Mouse (Mus musculus) embryonic fibroblast, embryonic 13.5 days (primary cell): Measurements from ENCODE around the gene Mtcl1. TPM values are rescaled to one million over a fixed set of nuclear protein-coding genes. Genes with fewer than 3 reads are reported as not detected.
A peak's percentile ranks its signal among the peaks of the same experiment; 100 is the strongest.

Experiments
- H3K27ac ChIP-seq: 2 replicates; pipeline ENCODE4 v1.5.1; 2012; ENCODE audit warnings: low read length, control low read depth, inconsistent platforms; ENCODE audit not compliant: insufficient read depth
- H3K4me1 ChIP-seq: 2 replicates; pipeline ENCODE4 v1.6.1; 2011; ENCODE audit warnings: low read length; ENCODE audit not compliant: control insufficient read depth, insufficient read depth
- H3K4me3 ChIP-seq: 2 replicates; pipeline ENCODE4 v1.5.1; 2011; ENCODE audit warnings: mild to moderate bottlenecking, control low read depth, low read length; ENCODE audit not compliant: insufficient read depth
- CTCF ChIP-seq: IDR thresholded peaks from 2 replicates; pipeline ENCODE4 v1.5.1; 2011; ENCODE audit warnings: mild to moderate bottlenecking, control low read depth, low read length, moderate library complexity, borderline replicate concordance; ENCODE audit not compliant: insufficient read depth
- POLR2A ChIP-seq: IDR thresholded peaks from 2 replicates; pipeline ENCODE4 v1.6.1; 2011; ENCODE audit warnings: low read depth, mild to moderate bottlenecking, control low read depth, low read length, moderate library complexity
- polyA plus RNA-seq: library from polyadenylated mRNA; stranded (reverse); fragments of >200 nt; gene quantifications from 2 replicates; pipeline ENCODE4 v1.2.4, GENCODE M21; 2011; ENCODE audit warnings: low read depth; ENCODE audit not compliant: missing spikeins, insufficient read length

The Mtcl1 gene
- polyA plus RNA-seq: 5.2 and 8.5 TPM in 2 replicates

DNA sequence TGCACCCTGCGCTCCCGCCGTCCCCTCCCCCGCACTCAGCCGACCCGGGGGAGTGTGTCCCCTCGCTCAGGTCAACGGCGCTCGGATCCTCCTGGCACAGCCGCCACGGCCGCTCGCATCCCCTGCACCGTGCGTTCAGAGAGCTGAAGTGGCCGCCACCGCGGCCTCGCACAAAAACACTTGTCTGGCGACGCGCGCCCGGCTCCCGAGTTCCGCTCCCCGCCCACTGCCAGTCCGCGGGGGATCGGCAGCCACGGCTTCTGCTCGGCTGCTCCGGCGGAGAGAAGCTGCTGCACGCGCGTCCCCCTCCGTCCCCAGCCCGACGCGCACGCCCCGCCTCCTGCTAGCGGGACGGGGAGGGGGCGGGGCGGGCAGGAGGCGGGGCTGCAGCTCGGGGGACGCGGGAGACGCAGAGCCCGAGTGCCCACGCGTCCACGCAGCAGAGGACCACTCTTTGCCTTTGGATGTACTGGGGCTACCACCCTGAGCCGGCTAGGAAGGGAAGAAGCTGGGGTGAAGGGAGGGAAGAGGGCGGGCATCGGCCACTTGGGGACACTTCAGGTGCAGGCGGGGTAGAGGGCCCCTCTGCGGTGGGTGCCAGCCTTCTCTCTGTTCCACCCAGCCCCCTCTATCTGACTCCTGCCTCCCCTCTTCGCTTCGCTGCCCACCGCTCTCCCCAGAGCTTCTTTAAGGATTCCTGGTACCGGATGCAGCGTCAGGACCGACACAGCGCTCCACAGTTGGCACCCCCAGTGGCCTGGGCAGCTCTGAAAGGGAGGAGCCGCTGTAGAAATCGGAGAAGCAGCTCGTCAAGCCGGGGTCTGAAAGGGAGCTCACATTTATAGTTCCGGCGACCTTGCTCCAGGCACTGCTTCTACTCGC, at the start of gene Mtcl1:
Gene Mtcl1 (minus strand): TSS at position 291 of the 882 bp plus-strand sequence.
- H3K4me1 ChIP-seq: peaks cover 9% of the 10 kb centered on the region
- H3K27ac ChIP-seq: no peak within 1 kb of the TSS
- TF ChIP-seq CTCF (no peak), POLR2A (peak; percentile 52)
- H3K4me3 ChIP-seq: peak within 1 kb of the TSS; percentile 66

GRCm38 (mm10) chr17:66498598-66498997, 49.0 kb upstream of the Mtcl1 start:
- no peak for TF ChIP-seq POLR2A
- TF ChIP-seq CTCF: no peak
- H3K4me3 ChIP-seq: no peak overlapping the region
- no peak overlapping the region for H3K27ac ChIP-seq
- no peaks in the 10 kb centered on the region for H3K4me1 ChIP-seq

DNA sequence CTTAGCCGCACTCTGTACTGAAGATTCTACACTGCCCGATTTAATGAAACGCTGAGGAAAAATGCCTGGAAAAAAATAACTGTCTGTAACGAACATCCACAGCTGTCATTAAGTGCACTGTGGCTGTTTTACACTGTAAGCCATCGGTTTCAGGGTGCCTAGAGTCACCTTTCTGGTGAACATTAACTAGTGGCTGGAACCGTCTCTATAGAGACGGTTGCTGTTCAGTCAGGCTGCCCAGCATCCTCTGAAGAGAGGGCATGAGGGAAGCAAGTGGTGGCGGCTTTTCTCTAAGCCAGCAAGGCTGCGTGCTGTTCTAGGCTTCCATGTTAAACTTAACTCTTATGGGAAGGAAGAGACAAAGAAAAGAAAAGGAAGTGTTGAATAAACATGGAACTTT, 47.0 kb upstream of the Mtcl1 start:
- Histone ChIP-seq H3K4me1 (no peaks in the 10 kb centered on the region), H3K4me3 (no peak overlapping the region), H3K27ac (no peak overlapping the region)
- no peak for TF ChIP-seq CTCF
- TF ChIP-seq POLR2A: no peak

- H3K4me1 ChIP-seq: no peaks in the 10 kb centered on the region
- no peak overlapping the region for H3K4me3 ChIP-seq
- TF ChIP-seq CTCF (peak; percentile 77; the same call in 1 of the 2 replicates), POLR2A (no peak)
- no peak overlapping the region for H3K27ac ChIP-seq
Measured at GRCm38 (mm10) chr17:66490022-66490601, 40.6 kb upstream of the Mtcl1 start.

DNA sequence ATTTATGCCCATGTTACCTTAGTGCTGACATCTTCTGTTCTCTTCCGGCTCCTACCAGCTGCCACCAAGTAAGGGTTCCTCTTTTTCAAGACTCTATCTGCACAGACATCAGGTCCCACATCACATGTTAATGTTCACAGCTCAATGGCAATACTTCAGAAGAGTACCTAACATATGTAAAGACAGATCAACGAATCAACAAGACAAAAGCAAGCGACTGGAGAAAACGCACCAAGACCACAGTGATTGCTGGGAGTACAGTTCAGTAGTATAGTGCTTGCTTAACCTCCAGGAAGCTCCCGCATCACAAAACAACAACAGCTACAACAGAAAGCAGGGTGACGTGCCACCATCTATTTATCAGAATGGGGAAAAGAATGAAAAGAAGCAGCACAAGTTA, 37.0 kb upstream of the Mtcl1 start:
- no peak for TF ChIP-seq POLR2A
- TF ChIP-seq CTCF: no peak
- Histone ChIP-seq H3K27ac (no peak overlapping the region), H3K4me1 (no peaks in the 10 kb centered on the region), H3K4me3 (no peak overlapping the region)

- H3K4me3 ChIP-seq: no peak overlapping the region
- H3K27ac ChIP-seq: no peak overlapping the region
- no peaks in the 10 kb centered on the region for H3K4me1 ChIP-seq
- TF ChIP-seq CTCF: peak; percentile 70
- no peak for TF ChIP-seq POLR2A
Measured at GRCm38 (mm10) chr17:66485742-66486141, 36.2 kb upstream of the Mtcl1 start.

DNA sequence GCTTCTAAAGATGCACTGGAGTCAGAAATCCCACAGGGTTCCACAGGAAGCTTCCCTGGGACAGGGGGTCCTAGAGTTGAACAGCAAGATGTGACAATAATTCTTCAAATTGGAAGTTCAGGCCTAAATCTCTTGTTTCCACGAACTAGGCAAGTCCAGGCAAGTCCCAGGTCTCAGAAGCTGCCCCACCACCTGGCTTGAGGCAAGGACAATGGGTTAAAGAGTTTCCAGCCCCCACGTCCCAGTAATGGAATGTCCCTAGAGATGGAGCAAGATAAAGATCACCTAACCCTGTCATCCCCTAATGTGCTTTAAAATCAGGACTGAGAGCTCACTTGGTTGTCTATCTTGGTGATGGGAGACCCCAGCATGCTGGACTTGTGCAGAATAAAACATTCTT, 35.4 kb upstream of the Mtcl1 start:
- Histone ChIP-seq H3K4me3 (no peak overlapping the region), H3K27ac (no peak overlapping the region), H3K4me1 (no peaks in the 10 kb centered on the region)
- no peak for TF ChIP-seq CTCF

GRCm38 (mm10) chr17:66483651-66484454, 34.3 kb upstream of the Mtcl1 start:
- H3K27ac ChIP-seq: no peak overlapping the region
- no peaks in the 10 kb centered on the region for H3K4me1 ChIP-seq
- TF ChIP-seq CTCF (no peak), POLR2A (no peak)
- H3K4me3 ChIP-seq: no peak overlapping the region

GRCm38 (mm10) chr17:66481295-66481694, 31.7 kb upstream of the Mtcl1 start:
- Histone ChIP-seq H3K27ac (no peak overlapping the region), H3K4me3 (no peak overlapping the region), H3K4me1 (no peaks in the 10 kb centered on the region)
- no peak for TF ChIP-seq POLR2A
- no peak for TF ChIP-seq CTCF
